14 mouse cellular contexts compared by ENCODE assay signal in genomic region chr16:84973446-84974175, GRCm38 (mm10).
A peak's percentile ranks its signal among the peaks of the same experiment; 100 is the strongest.
DNase-seq lines count a peak whose midpoint lies in the region; ATAC-seq and TF ChIP-seq lines count a peak whose summit lies in the region.
"Had no signal": no experiment of that assay in that cellular context is flagged by ENCODE, and none has a peak within 500 bp of the region (broad histone marks: within the 10 kb centered on the region; RNA-seq: fewer than 3 reads in every experiment).

No protein-coding gene starts in this region.

- H3K4me2 ChIP-seq in heart, embryonic 14.5 days (ENCODE audit: low read length) = peak overlapping the region; percentile 1; the same call in 1 of the 2 replicates
- H3K4me2 ChIP-seq: liver, embryonic 13.5 days had no signal

- H3K4me3 ChIP-seq in left cerebral cortex, adult 2 months = no peak overlapping the region
- no peak overlapping the region for H3K4me3 ChIP-seq in cortical plate, adult 2 months (ENCODE audit: insufficient read depth, low read length)
- H3K4me3 ChIP-seq in heart, embryonic 14.5 days (ENCODE audit: control insufficient read depth in 1 of 2, insufficient read depth in 1 of 2, low read depth in 1 of 2, low read length in 2 of 2) = no peak overlapping the region
- H3K4me3 ChIP-seq: limb, embryonic 10.5 days; liver, embryonic 13.5 days had no signal

- peaks cover 9% of the 10 kb centered on the region for H3K4me1 ChIP-seq in cortical plate, adult 2 months (ENCODE audit: control insufficient read depth, insufficient read depth, low read length)
- H3K4me1 ChIP-seq in heart, embryonic 14.5 days (ENCODE audit: control insufficient read depth in 2 of 2, insufficient read depth in 2 of 2, low read length in 2 of 2) = peaks cover 19 to 20% of the 10 kb centered on the region in 2 experiments
- H3K4me1 ChIP-seq: limb, embryonic 10.5 days; liver, embryonic 13.5 days had no signal

- H3K27ac ChIP-seq in left cerebral cortex, adult 2 months = peak overlapping the region; percentile 38; the same call in 1 of the 2 replicates
- 0 out of 2 replicates have a peak overlapping the region, but pooled peaks have one; percentile 14 for H3K27ac ChIP-seq in cortical plate, adult 2 months (ENCODE audit: insufficient read depth, low read length)
- peak overlapping the region; percentile 66 to 76 for H3K27ac ChIP-seq in heart, embryonic 14.5 days (replicated peaks in 1 of 2; ENCODE audit: control insufficient read depth in 1 of 2, insufficient read depth in 1 of 2, low read depth in 2 of 2, low read length in 2 of 2)
- H3K27ac ChIP-seq: limb, embryonic 10.5 days; liver, embryonic 13.5 days had no signal

- DNase-seq in heart, adult 8-10 months (ENCODE audit: low spot score) = peak; percentile 21
- DNase-seq in heart, postnatal 36 days = no peak
- DNase-seq in left cerebral cortex, adult 2 months (ENCODE audit: extremely low spot score in 1 of 2, low spot score in 2 of 2) = no peak
- no peak for DNase-seq in left cerebral cortex, postnatal 4 days
- DNase-seq in frontal cortex, postnatal 25 days (ENCODE audit: low spot score in 2 of 2) = no peak
- DNase-seq: cerebellum, adult 8-10 months; kidney, postnatal 36 days; liver, embryonic 13.5 days; midbrain, embryonic 14.5 days; right cerebral cortex, postnatal 4 days had no signal

- no peak overlapping the region for H3K9ac ChIP-seq in heart, embryonic 14.5 days (ENCODE audit: low read length)
- H3K9ac ChIP-seq: liver, embryonic 13.5 days had no signal

- TF ChIP-seq CTCF in left cerebral cortex, adult 2 months (IDR thresholded peaks at IDR 0.05) = no peak
- no peak for TF ChIP-seq CTCF in cortical plate, adult 2 months (IDR thresholded peaks at IDR 0.05; ENCODE audit: extremely low read depth, insufficient read depth, low read length)

- peaks cover 46% of the 10 kb centered on the region for H3K36me3 ChIP-seq in heart, embryonic 14.5 days (ENCODE audit: control insufficient read depth, insufficient read depth, low read length)
- H3K36me3 ChIP-seq: liver, embryonic 13.5 days had no signal

- no peaks in the 10 kb centered on the region for H3K27me3 ChIP-seq in heart, embryonic 14.5 days (ENCODE audit: control insufficient read depth, insufficient read depth, low read length)
- H3K27me3 ChIP-seq: liver, embryonic 13.5 days had no signal

- intact Hi-C loops in heart, postnatal 36 days (cut with DNase I) = loop anchor here (10.0 kb wide), 1 partner anchor 571 kb away; no protein-coding TSS in a partner anchor
- intact Hi-C loops in left cerebral cortex, adult 2 months (cut with DNase I) = loop anchor here (5.0 kb wide), 1 partner anchor 199 kb away; the partner anchor contains the start of gene App
- intact Hi-C loops in left cerebral cortex, postnatal 4 days (cut with DNase I) = no loop called here

- no peaks in the 10 kb centered on the region for H3K9me3 ChIP-seq in heart, embryonic 14.5 days (ENCODE audit: control insufficient read depth, low read length)
- H3K9me3 ChIP-seq: limb, embryonic 10.5 days; liver, embryonic 13.5 days had no signal

- WGBS in heart, embryonic 14.5 days = 86% methylated on average over 15 of the region's 15 CpGs

- TF ChIP-seq POLR2A in cortical plate, adult 2 months (IDR thresholded peaks at IDR 0.05; ENCODE audit: extremely low read depth, insufficient read depth, low read length) = no peak

- no peak for ATAC-seq in heart, embryonic 14.5 days (ENCODE audit: insufficient number of reproducible peaks, insufficient read depth, low FRiP score, low read depth)
- ATAC-seq: forebrain, embryonic 14.5 days had no signal

Comparison
In these comparisons a context has a peak if more than half of its experiments do, and no peak if none do; other contexts are left out.
1. H3K27ac ChIP-seq: peak in every context shown above with its lines; median percentile 71 in heart, embryonic 14.5 days; 38 in left cerebral cortex, adult 2 months; 14 in cortical plate, adult 2 months.